Mouse (Mus musculus): ENCODE data around the gene Slc25a39. TPM values are rescaled to one million over a fixed set of nuclear protein-coding genes. Genes with fewer than 3 reads are reported as not detected.

Slc25a39 gene
- polyA plus RNA-seq, 1 experiment from 2014 or later, result 189 TPM

GRCm38 (mm10) chr11:102361776-102362495, 45.8 kb downstream of the Slc25a39 start:
- H3K4me1 ChIP-seq (replicated peaks; ENCODE audit: control insufficient read depth, insufficient read depth), result no peaks in the 10 kb centered on the region

DNA sequence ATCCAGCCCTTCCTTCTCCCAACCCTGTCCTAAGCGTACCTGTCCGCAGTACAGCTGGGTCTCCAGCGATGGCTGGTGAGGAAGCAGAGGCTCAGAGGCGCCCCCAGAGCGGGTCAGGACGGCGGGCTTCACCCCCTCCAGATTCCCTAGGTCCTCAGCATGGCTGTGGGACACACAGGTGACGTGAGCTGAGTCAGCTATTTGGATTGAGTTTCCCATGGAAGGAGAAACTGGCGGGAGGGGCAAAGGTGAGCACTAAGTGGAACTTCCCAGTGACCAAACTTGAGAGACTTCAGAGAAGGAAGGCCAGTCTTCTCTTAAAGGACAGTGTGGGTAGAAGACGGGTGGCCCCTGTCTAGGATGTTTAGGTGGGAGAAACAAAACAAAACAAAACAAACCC, 49.4 kb downstream of the Slc25a39 start:
- Histone ChIP-seq H3K4me3 (ENCODE audit: low read depth, low read length) (no peak overlapping the region), H3K36me3 (ENCODE audit: control insufficient read depth, insufficient read depth, low read length) (no peaks in the 10 kb centered on the region), H3K4me2 (replicated peaks; ENCODE audit: low read depth) (no peak overlapping the region), H3K9me3 (ENCODE audit: control insufficient read depth, low read length) (no peaks in the 10 kb centered on the region), H3K9ac (ENCODE audit: low read length) (no peak overlapping the region), H3K27ac (replicated peaks) (no peak overlapping the region), H3K4me1 (replicated peaks; ENCODE audit: control insufficient read depth, insufficient read depth) (no peaks in the 10 kb centered on the region), H3K27me3 (ENCODE audit: control insufficient read depth, insufficient read depth, low read length) (no peaks in the 10 kb centered on the region)
- DNase-seq (ENCODE audit: low spot score), result no peak
- 53% methylated on average over 10 of the region's 10 CpGs for WGBS
- no peak for ATAC-seq (ENCODE audit: low FRiP score, low TSS enrichment)
- TF ChIP-seq EP300 (optimal IDR thresholded peaks at IDR 0.05), result no peak
- no peak for TF ChIP-seq CTCF (IDR thresholded peaks at IDR 0.05; ENCODE audit: low read depth)

More at GRCm38 (mm10) chr11:102361776-102362495, 45.8 kb downstream of the Slc25a39 start:
- Histone ChIP-seq H3K36me3 (ENCODE audit: control insufficient read depth, insufficient read depth, low read length) (no peaks in the 10 kb centered on the region), H3K4me2 (replicated peaks; ENCODE audit: low read depth) (no peak overlapping the region), H3K9ac (ENCODE audit: low read length) (no peak overlapping the region), H3K27me3 (ENCODE audit: control insufficient read depth, insufficient read depth, low read length) (no peaks in the 10 kb centered on the region), H3K27ac (replicated peaks) (no peak overlapping the region), H3K4me3 (ENCODE audit: low read depth, low read length) (no peak overlapping the region), H3K9me3 (ENCODE audit: control insufficient read depth, low read length) (no peaks in the 10 kb centered on the region)
- DNase-seq (ENCODE audit: low spot score), result no peak
- 90% methylated on average over 8 of the region's 8 CpGs for WGBS
- no peak for TF ChIP-seq EP300 (optimal IDR thresholded peaks at IDR 0.05)
- TF ChIP-seq CTCF (IDR thresholded peaks at IDR 0.05; ENCODE audit: low read depth), result no peak
- ATAC-seq (ENCODE audit: low FRiP score, low TSS enrichment), result no peak

DNA sequence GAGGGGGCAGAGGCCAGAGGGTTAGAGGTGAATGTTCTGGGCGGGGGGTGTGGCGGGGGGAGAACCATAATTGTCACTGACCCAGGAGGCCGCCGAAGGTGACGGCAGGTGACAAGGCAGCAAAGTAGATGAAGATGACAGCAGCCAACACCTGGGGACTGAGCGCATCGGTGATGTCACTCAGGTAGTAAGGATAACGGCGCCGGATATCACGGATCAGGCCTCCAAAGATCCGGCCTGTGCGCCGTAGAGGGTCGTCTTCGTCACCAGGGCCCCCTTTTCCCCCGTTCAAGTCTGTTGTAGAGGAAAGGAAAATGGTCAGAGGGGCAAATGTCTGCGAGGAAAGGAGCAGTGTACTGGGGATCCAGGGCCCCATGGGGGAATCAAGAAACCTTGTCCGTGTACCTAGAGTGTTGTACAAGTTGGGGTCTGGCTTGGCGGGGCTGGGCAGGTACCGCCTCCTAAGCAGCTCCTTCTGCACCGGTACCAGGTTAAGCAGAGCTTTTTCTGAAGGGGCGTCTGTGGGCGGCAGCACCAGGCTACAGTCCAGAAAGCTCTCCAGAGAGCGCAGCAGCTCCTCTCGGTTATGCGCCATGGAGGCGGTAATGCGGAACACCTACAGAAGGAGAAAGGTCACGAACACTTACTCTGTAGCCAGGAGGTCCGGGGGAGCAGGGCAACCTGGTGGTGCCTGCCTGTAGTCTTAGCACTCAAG, 51.0 kb downstream of the Slc25a39 start:
- ATAC-seq (ENCODE audit: low FRiP score, low TSS enrichment), result no peak
- no peaks in the 10 kb centered on the region for H3K36me3 ChIP-seq (ENCODE audit: control insufficient read depth, insufficient read depth, low read length)
- 63% methylated on average over 31 of the region's 31 CpGs for WGBS

GRCm38 (mm10) chr11:102356190-102356589, 51.6 kb downstream of the Slc25a39 start:
- Histone ChIP-seq H3K36me3 (ENCODE audit: control insufficient read depth, insufficient read depth, low read length) (no peaks in the 10 kb centered on the region), H3K9me3 (ENCODE audit: control insufficient read depth, low read length) (no peaks in the 10 kb centered on the region), H3K4me2 (replicated peaks; ENCODE audit: low read depth) (no peak overlapping the region), H3K27ac (replicated peaks) (no peak overlapping the region), H3K9ac (ENCODE audit: low read length) (no peak overlapping the region), H3K4me3 (ENCODE audit: low read depth, low read length) (no peak overlapping the region), H3K27me3 (ENCODE audit: control insufficient read depth, insufficient read depth, low read length) (no peaks in the 10 kb centered on the region), H3K4me1 (replicated peaks; ENCODE audit: control insufficient read depth, insufficient read depth) (no peaks in the 10 kb centered on the region)
- no peak for TF ChIP-seq EP300 (optimal IDR thresholded peaks at IDR 0.05)
- no peak for TF ChIP-seq CTCF (IDR thresholded peaks at IDR 0.05; ENCODE audit: low read depth)
- no peak for DNase-seq (ENCODE audit: low spot score)
- 80% methylated on average over 12 of the region's 12 CpGs for WGBS
- ATAC-seq (ENCODE audit: low FRiP score, low TSS enrichment), result no peak

More for the DNA sequence above, 51.0 kb downstream of the Slc25a39 start:
- Histone ChIP-seq H3K27me3 (ENCODE audit: control insufficient read depth, insufficient read depth, low read length) (no peaks in the 10 kb centered on the region), H3K9me3 (ENCODE audit: control insufficient read depth, low read length) (no peaks in the 10 kb centered on the region), H3K4me3 (ENCODE audit: low read depth, low read length) (no peak overlapping the region), H3K27ac (replicated peaks) (no peak overlapping the region), H3K9ac (ENCODE audit: low read length) (no peak overlapping the region), H3K4me1 (replicated peaks; ENCODE audit: control insufficient read depth, insufficient read depth) (no peaks in the 10 kb centered on the region), H3K4me2 (replicated peaks; ENCODE audit: low read depth) (no peak overlapping the region)
- TF ChIP-seq CTCF (IDR thresholded peaks at IDR 0.05; ENCODE audit: low read depth), result no peak
- TF ChIP-seq EP300 (optimal IDR thresholded peaks at IDR 0.05), result no peak
- DNase-seq (ENCODE audit: low spot score), result no peak

DNA sequence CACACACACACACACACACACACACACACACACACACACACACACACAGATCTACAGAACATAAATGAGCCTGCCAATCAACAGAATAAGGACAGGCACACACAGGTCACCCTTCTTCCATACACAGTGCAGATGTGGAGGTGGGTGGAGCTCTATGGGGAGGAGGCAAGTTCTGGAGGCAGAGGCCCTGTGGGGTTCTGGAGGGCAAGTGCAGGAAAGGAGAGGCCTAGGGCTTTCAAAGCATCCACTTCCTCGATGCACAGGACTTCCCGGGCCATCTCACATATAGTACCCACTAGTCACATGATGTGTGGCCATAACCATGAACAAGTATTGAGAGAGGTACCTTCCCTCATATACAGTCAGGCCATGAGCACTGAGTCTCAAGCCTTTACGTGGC, 52.2 kb downstream of the Slc25a39 start:
- H3K4me1 ChIP-seq (replicated peaks; ENCODE audit: control insufficient read depth, insufficient read depth), result no peaks in the 10 kb centered on the region
- WGBS, result 80% methylated on average over 3 of the region's 3 CpGs
- no peak overlapping the region for H3K4me3 ChIP-seq (ENCODE audit: low read depth, low read length)
- H3K36me3 ChIP-seq (ENCODE audit: control insufficient read depth, insufficient read depth, low read length), result no peaks in the 10 kb centered on the region
- DNase-seq (ENCODE audit: low spot score) (no peak), ATAC-seq (ENCODE audit: low FRiP score, low TSS enrichment) (no peak)
- no peaks in the 10 kb centered on the region for H3K9me3 ChIP-seq (ENCODE audit: control insufficient read depth, low read length)
- no peak overlapping the region for H3K27ac ChIP-seq (replicated peaks)
- no peak overlapping the region for H3K9ac ChIP-seq (ENCODE audit: low read length)
- TF ChIP-seq CTCF (IDR thresholded peaks at IDR 0.05; ENCODE audit: low read depth) (no peak), EP300 (optimal IDR thresholded peaks at IDR 0.05) (no peak)
- no peaks in the 10 kb centered on the region for H3K27me3 ChIP-seq (ENCODE audit: control insufficient read depth, insufficient read depth, low read length)
- no peak overlapping the region for H3K4me2 ChIP-seq (replicated peaks; ENCODE audit: low read depth)

GRCm38 (mm10) chr11:102353021-102353431, 54.7 kb downstream of the Slc25a39 start:
- no peak for ATAC-seq (ENCODE audit: low FRiP score, low TSS enrichment)
- Histone ChIP-seq H3K4me3 (ENCODE audit: low read depth, low read length) (no peak overlapping the region), H3K36me3 (ENCODE audit: control insufficient read depth, insufficient read depth, low read length) (no peaks in the 10 kb centered on the region), H3K4me2 (replicated peaks; ENCODE audit: low read depth) (no peak overlapping the region), H3K27me3 (ENCODE audit: control insufficient read depth, insufficient read depth, low read length) (no peaks in the 10 kb centered on the region), H3K9ac (ENCODE audit: low read length) (no peak overlapping the region), H3K4me1 (replicated peaks; ENCODE audit: control insufficient read depth, insufficient read depth) (no peaks in the 10 kb centered on the region), H3K27ac (replicated peaks) (no peak overlapping the region), H3K9me3 (ENCODE audit: control insufficient read depth, low read length) (no peaks in the 10 kb centered on the region)
- TF ChIP-seq CTCF (IDR thresholded peaks at IDR 0.05; ENCODE audit: low read depth), result no peak
- TF ChIP-seq EP300 (optimal IDR thresholded peaks at IDR 0.05), result no peak
- WGBS, result 21% methylated on average over 8 of the region's 8 CpGs
- DNase-seq (ENCODE audit: low spot score), result no peak

Small RNAs within 50 kb of the gene (microRNA-seq; reads per million reads assigned to microRNA genes)
- not detected for gene Mir6930

Other genes starting within 250 kb of the Slc25a39 start
- gene Lsm12, start 222.7 kb downstream of the Slc25a39 start, polyA plus RNA-seq (2015; fragmentation: Nextera tagmentation; extraction: Ambion mirVana), result 70.0 and 99.4 TPM in 2 replicates
- gene G6pc3, start 218.3 kb downstream of the Slc25a39 start, polyA plus RNA-seq (2015; fragmentation: Nextera tagmentation; extraction: Ambion mirVana), result 19.2 and 19.4 TPM in 2 replicates
- gene Hdac5, start 177.8 kb downstream of the Slc25a39 start, polyA plus RNA-seq (2015; fragmentation: Nextera tagmentation; extraction: Ambion mirVana), result 33.8 and 43.3 TPM in 2 replicates
- gene BC030867, start 159.1 kb downstream of the Slc25a39 start, polyA plus RNA-seq (2015; fragmentation: Nextera tagmentation; extraction: Ambion mirVana), result 2.2 and 2.7 TPM in 2 replicates
- gene Asb16, start 139.2 kb downstream of the Slc25a39 start, polyA plus RNA-seq (2015; fragmentation: Nextera tagmentation; extraction: Ambion mirVana), result 0.04 TPM in 1 of 2 replicates, not detected in the other
- 30.3 and 31.3 TPM in 2 replicates for gene Tmub2, start 123.0 kb downstream of the Slc25a39 start, polyA plus RNA-seq (2015; fragmentation: Nextera tagmentation; extraction: Ambion mirVana)
- 6.9 and 7.3 TPM in 2 replicates for gene Atxn7l3, start 111.3 kb downstream of the Slc25a39 start, polyA plus RNA-seq (2015; fragmentation: Nextera tagmentation; extraction: Ambion mirVana)
- 46.6 and 46.7 TPM in 2 replicates for gene Ubtf, start 88.2 kb downstream of the Slc25a39 start, polyA plus RNA-seq (2015; fragmentation: Nextera tagmentation; extraction: Ambion mirVana)
- gene Slc4a1, start 41.7 kb downstream of the Slc25a39 start, polyA plus RNA-seq (2015; fragmentation: Nextera tagmentation; extraction: Ambion mirVana), result 0.72 and 1.1 TPM in 2 replicates
- 5.1 and 5.9 TPM in 2 replicates for gene Rundc3a, start 14.5 kb downstream of the Slc25a39 start, polyA plus RNA-seq (2015; fragmentation: Nextera tagmentation; extraction: Ambion mirVana)
- gene Grn, start 22.4 kb upstream of the Slc25a39 start, polyA plus RNA-seq (2015; fragmentation: Nextera tagmentation; extraction: Ambion mirVana), result 126 and 142 TPM in 2 replicates
- 2.0 and 2.9 TPM in 2 replicates for gene Fam171a2, start 39.7 kb upstream of the Slc25a39 start, polyA plus RNA-seq (2015; fragmentation: Nextera tagmentation; extraction: Ambion mirVana)
- 5.4 and 6.5 TPM in 2 replicates for gene Itga2b, start 62.2 kb upstream of the Slc25a39 start, polyA plus RNA-seq (2015; fragmentation: Nextera tagmentation; extraction: Ambion mirVana)
- 16.7 and 16.8 TPM in 2 replicates for gene Gpatch8, start 148.4 kb upstream of the Slc25a39 start, polyA plus RNA-seq (2015; fragmentation: Nextera tagmentation; extraction: Ambion mirVana)
- 20.1 and 22.4 TPM in 2 replicates for gene Gm11627, start 171.5 kb upstream of the Slc25a39 start, polyA plus RNA-seq (2015; fragmentation: Nextera tagmentation; extraction: Ambion mirVana)
- gene Fzd2, start 196.4 kb upstream of the Slc25a39 start, polyA plus RNA-seq (2015; fragmentation: Nextera tagmentation; extraction: Ambion mirVana), result 10.2 and 11.8 TPM in 2 replicates